Mouse (Mus musculus): ENCODE measurements around the gene Aff1. TPM values are rescaled to one million over a fixed set of nuclear protein-coding genes. Genes with fewer than 3 reads are reported as not detected.

The Aff1 gene
- total RNA-seq (2021), result 10 to 100 TPM; 38.3 to 39.9 TPM

DNA sequence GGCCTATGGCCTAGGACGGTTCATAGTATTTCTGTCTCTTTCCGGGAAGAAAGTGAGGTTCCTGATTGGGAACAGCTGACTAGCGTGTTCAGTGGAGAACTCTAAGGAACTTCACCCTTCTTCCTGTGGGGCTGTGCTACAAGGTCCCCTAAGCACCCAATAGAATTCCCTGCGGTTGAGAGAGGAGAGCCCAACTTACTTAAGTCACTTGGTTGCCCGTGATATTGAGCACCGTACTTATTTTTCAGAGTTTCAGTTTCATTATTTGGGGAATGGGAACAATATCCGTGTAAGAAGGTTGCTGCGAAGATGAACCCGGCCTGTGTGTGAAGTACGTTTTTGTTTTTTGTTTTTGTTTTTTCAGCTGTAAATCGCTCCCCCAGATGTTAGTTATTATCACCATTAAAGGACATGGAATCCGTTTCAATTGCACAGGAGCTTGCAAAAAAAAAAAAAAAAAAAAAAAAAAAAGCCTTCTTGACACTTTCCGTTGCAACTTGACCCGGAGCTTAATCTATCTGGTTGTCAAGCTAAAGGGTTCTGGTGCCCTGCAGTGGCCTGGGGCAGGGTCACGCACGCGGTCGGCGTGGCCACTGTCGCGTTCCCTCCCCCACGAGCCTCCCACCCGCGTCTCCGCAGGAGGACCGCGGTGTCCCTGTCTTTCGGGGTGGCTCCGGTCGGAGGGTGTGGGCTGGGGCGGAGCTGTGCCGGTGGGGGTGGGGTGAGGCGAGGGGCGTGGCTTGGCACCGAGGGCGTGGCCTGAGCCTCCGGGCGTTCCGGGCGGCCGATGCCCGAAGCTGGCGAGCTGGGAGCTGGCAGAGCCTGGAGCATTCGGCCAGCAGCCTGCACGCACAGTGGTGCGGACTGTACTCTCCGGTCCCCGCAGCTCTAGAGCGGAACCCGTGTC lies at the start of gene Aff1:
Aff1 (plus strand) TSS at position 751 of the 907 bp plus-strand sequence.
- DNase-seq, result peak; percentile 94

GRCm38 (mm10) chr5:103644167-103644566 lies 48.0 kb upstream of the Aff1 start:
- no peak for DNase-seq

- no peak for DNase-seq
Observed at GRCm38 (mm10) chr5:103647320-103647719, 44.9 kb upstream of the Aff1 start.

- peak; percentile 58 for DNase-seq
Observed at GRCm38 (mm10) chr5:103654225-103654624, 37.9 kb upstream of the Aff1 start.

DNA sequence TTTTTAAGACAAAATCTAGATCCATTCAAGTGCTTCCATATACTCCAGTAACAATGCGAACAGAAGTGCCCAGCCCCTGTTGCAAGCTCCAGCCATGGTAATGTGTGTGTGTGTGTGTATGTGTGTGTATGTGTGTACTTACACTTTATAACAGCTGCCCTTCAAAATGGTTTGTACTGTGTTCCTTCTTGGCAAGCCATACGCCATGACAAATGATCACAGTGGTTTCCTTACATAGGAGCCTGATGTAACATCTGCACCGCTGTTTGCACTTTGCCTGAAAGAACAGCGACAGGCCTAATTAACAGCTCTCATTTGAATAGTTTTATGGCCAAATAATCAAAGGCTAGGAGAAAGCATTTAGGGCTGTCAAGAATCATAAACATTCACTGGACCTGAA lies 37.4 kb upstream of the Aff1 start:
- no peak for DNase-seq

GRCm38 (mm10) chr5:103655346-103656118 lies 36.6 kb upstream of the Aff1 start, which contains the start of gene 1700016H13Rik:
Gene 1700016H13Rik, minus strand, starts transcription at chr5:103656010.
- peak; percentile 83 for DNase-seq

DNA sequence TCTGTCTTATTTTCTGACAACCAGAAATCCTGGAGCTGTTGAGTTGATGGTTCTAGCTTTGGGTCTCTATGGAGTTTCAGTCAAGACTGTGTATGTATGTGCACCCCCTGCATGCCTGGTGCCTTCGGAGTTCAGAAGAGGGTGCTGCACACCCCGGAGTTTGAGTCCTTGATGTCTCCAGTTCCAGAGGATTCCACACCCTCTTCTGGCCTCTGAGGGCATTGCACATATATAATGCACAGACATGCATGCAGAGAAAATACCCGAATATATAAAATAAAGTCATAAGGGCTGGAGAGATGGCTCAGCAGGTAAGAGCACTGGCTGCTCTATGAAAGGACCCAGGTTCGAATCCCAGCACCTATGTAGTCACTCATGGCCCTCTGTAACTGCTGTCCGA lies 33.3 kb upstream of the Aff1 start:
- DNase-seq, result peak; percentile 29

- DNase-seq, result peak; percentile 35
Observed at GRCm38 (mm10) chr5:103659571-103659970, 32.6 kb upstream of the Aff1 start.

- DNase-seq, result no peak
Observed at GRCm38 (mm10) chr5:103664932-103665331, 27.2 kb upstream of the Aff1 start.

DNA sequence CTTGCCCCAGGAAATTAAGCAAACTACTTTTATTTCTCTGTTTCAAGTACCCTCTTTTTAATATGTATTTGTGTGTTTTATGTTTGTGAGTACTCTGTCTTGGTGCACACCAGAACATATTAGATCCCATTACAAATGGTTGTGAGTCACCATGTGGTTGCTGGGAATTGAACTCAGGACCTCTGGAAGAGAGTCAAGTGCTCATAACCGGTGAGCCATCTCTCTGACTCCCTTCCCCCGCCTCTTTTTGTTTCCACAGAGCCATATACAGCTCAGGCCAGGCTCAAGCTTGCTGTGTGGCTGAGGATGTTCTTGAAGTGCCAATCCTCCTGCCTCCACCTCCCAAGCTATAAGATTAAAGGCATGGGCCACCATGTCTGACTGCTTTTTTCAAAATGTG lies 26.3 kb upstream of the Aff1 start:
- DNase-seq, result no peak

DNA sequence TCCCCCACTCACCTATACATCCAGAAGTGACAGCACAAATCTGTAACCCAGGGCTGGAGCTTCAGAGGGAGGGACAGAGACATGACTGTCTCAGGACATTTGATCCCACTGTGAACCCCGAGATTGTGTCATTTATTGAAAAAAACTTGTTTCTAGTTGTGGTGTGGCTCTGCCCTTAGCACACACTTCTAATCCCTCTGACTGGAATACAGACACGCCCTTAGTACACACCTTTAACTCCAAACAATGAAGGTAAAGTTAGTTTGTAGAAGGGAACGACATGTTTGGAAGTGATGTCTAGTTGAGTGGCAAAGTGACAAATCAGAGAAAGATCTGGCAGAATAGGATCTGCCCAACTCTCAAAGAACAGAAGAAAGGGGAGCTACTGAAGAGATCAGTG lies 20.3 kb upstream of the Aff1 start:
- no peak for DNase-seq

DNA sequence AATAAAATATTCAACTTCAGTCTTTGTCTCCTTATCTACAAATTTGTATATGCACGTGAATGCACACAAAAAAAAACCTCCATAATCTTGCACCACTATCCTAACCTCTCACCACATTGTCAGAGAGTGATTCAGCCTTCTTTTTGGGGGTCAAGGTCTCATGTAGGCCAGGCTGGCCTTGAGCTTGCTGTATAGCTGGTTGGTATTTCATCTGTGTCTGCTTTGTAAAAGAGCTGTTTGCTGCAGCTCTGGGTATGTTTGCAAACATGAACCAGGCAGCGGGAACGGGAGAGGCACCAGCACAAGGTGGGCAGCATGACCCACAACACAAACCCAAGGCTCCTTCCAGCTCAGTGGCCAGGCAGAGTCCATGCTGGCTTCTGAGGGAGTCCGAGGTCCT lies 18.6 kb upstream of the Aff1 start:
- no peak for DNase-seq

- DNase-seq, result no peak
Observed at GRCm38 (mm10) chr5:103674482-103674881, 17.7 kb upstream of the Aff1 start.

DNA sequence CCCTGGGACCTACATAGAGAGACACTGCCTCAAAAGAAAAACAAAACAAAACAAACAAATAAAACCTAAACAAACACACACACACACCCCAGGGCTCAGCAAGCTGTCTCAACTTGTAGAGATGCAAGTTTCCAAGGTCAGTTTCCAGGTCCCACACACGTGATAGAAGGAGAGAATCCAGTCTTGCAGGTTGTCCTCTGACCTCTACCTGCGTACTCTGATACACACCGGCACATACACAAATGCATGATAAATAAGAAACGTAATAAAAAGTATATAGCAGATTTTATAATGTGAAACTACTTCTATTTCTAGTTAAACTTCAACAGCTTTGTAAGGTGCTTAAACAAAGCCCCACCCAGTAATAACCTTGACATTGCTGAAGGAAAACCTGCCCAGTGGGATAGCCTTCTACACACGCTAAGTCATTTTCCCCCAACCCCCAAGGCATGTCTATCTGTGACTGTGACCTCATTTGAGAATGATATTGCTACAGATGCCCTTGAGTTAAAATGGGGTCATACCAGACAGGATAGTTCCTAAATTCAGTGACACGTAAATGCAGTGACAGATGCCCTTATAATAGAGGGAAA lies 15.8 kb upstream of the Aff1 start:
- DNase-seq, result no peak

DNA sequence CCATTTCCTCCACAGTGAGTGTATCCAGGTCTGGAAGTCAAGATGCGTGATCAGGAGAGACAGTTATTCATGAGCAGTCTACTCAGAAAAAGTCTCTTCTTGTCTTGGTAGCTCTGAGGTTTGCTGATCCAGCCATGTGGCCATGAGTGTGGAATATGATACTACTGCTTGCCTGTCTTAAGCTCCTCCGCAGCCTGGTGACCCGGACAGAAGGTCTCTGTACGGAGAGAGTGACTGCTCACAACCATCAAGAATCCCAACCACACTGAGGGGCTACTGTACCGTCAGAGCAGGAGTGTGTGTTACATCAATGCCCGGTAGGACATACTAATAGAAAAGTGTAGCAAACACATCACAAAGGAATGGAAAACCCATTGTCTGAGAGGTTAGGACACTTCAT lies 14.3 kb upstream of the Aff1 start:
- no peak for DNase-seq

DNA sequence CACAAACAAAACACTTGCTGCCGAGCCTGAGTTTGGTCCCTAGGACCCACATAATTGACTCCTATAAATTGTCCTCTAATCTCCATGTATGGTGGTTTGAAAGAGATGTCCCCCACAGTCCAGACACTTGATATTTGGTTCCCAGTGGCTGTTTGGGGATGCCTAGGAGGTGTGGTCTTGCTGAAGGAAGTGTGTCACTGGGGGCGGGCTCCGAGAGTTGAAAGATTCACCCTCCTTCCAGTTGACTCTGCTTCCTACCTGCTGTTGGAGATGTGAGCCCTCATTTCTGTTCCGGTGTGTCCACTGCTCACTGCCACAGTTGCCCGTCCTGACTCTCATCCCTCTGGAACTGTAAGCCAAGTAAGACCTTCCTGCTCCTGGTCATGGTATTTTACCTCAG lies 13.2 kb upstream of the Aff1 start:
- DNase-seq, result no peak

GRCm38 (mm10) chr5:103680381-103680780 lies 11.8 kb upstream of the Aff1 start:
- peak; percentile 89 for DNase-seq

DNA sequence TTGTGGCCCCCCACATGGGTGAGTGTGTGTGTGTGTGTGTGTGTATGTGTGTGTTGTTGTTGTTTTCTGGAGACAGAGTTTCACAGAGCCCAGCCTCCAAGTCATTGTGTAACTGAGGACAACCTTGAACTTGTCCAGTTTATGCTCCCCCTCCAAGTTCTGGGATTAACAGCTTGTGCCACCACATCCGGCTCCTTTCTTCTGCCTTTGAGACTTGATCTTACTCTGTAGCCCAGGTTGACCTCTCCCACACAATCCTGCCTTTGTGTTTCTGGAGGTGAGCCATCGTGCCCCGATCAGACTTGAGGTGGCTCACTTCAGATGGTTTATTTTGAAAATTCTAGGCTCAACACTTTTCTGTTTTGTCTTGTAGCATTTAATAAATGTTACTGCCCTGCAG lies 10.3 kb upstream of the Aff1 start:
- no peak for DNase-seq

DNA sequence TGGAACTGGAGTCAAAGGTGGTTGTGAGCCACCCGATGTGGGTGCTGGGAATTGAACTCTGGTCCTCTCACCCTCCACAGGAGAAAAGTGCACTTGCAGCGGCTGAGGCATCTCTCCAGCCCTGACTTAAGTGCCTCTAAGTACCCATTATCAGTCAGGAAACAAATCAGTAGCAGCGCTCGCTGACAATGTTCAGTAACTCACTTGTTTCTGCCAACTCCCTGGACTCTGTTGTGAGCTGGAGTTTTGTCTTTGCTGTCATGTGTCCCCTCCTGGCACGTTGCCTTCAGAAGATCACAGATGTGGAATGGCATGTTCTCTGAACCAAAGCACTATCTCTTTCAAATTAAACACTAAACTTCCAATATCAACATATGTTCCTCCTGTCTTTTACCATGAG lies 2.5 kb upstream of the Aff1 start:
- peak; percentile 23 for DNase-seq

DNA sequence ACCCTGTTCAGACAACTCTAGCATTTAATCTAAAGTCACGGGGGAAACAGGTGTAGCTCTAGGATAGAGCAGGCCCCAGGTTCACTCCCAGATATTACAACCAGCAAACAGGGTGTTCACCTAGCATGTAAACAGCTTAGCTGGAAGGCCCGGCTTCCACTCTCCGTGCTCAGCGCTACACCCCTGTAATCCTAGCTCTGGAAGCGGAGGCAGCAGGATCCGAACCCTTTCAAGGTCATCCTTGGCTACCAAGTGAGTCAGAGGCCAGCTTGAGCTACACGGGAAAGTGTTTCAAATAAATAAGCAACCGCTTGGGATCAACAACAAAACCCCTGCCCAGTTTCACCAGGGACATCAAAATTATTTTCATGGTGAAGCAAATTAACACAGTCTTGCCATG lies 2.0 kb upstream of the Aff1 start:
- no peak for DNase-seq

- no peak for DNase-seq
Observed at GRCm38 (mm10) chr5:103691171-103691570, 1.0 kb upstream of the Aff1 start.

DNA sequence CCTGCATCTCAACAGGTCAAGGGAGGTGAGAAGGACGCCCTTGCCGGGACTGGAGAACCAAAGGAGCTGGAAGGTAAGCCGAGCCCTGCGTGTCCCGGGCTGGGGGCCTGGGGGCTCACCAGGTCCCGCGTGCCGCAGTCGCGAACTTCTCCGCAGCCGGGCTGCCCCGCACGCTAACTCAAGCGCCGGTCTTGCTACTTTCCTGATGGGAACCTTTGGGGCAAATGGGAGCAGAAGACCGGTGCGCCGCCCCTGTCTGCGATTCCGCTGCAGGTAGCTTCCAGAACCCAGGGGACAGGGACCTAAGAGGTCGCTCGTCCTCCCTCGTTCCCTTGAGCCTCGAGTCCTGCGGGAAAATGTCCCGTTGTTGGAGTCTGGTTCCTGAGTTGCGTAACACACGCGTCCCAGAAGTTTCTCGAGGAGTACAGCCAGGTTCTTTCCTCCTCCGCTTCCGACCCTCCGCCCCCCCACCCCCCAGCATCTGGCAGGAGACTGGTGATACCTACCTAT lies 412 bp downstream of the Aff1 start:
- DNase-seq, result no peak

GRCm38 (mm10) chr5:103693041-103693641 lies 967 bp downstream of the Aff1 start:
- peak; percentile 12 for DNase-seq
